Mouse (Mus musculus): ENCODE data around the gene Lhpp. TPM values are rescaled to one million over a fixed set of nuclear protein-coding genes. Genes with fewer than 3 reads are reported as not detected.

Lhpp gene
- polyA plus RNA-seq, 1 experiment from 2014 or later = 35.9 TPM

DNA sequence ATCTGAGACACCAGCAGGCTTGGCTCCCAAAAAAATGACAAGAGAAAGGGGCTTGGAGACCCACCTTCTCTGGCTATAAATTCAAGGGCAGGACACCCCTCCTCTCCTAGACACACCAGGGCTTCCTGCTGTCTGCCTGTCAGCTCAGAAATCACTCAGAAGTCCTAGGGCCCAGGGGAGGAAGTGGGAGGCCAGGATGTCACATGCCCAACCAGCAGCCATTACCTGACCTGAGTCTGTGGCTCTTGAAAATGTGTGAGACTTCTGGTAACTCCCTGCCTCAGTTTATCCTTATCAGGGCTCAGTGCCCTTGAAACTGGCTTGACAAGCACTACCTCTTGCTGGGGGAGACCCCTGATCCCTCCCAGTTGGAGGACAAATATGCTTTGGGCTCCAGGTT is 89.2 kb downstream of the Lhpp start:
- H3K27me3 ChIP-seq (ENCODE audit: control insufficient read depth, insufficient read depth, low read length) = no peaks in the 10 kb centered on the region
- no peak for ATAC-seq (ENCODE audit: low FRiP score, low TSS enrichment)

DNA sequence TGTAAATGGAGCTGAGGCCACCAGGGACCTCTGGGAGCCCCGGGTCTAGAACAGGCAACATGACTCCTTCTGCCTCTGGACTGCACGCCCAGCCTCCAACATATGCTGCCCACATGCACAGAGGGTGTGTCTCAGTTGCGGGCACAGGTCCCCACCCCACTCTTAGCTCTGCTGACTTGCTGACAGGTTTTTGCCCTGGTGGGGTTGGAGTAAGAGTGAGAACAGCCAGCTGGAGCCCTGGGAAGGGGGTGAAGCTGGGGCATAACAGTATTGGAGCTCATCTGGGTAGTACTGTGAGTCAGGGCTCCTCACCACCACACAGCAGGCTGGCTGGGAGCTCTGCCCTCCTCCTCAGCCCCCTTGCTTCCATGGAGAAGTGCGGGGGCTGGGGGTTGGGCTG is 89.7 kb downstream of the Lhpp start:
- no peaks in the 10 kb centered on the region for H3K36me3 ChIP-seq (ENCODE audit: control insufficient read depth, insufficient read depth, low read length)
- H3K27me3 ChIP-seq (ENCODE audit: control insufficient read depth, insufficient read depth, low read length) = no peaks in the 10 kb centered on the region
- no peaks in the 10 kb centered on the region for H3K9me3 ChIP-seq (ENCODE audit: control insufficient read depth, low read length)
- H3K9ac ChIP-seq (replicated peaks; ENCODE audit: low read length) = no peak overlapping the region
- no peak overlapping the region for H3K4me2 ChIP-seq (ENCODE audit: low read length)
- ATAC-seq (ENCODE audit: low FRiP score, low TSS enrichment) (no peak), DNase-seq (no peak)
- no peaks in the 10 kb centered on the region for H3K4me1 ChIP-seq (ENCODE audit: control insufficient read depth, insufficient read depth, low read length)
- WGBS = 83% methylated on average over 4 of the region's 4 CpGs
- H3K4me3 ChIP-seq (replicated peaks; ENCODE audit: low read depth, low read length) = no peak overlapping the region
- no peak overlapping the region for H3K27ac ChIP-seq (replicated peaks; ENCODE audit: low read depth, low read length)

More for the DNA sequence above, 89.2 kb downstream of the Lhpp start:
- Histone ChIP-seq H3K4me2 (ENCODE audit: low read length) (no peak overlapping the region), H3K36me3 (ENCODE audit: control insufficient read depth, insufficient read depth, low read length) (no peaks in the 10 kb centered on the region), H3K4me1 (ENCODE audit: control insufficient read depth, insufficient read depth, low read length) (no peaks in the 10 kb centered on the region), H3K27ac (replicated peaks; ENCODE audit: low read depth, low read length) (no peak overlapping the region), H3K4me3 (replicated peaks; ENCODE audit: low read depth, low read length) (no peak overlapping the region), H3K9ac (replicated peaks; ENCODE audit: low read length) (no peak overlapping the region), H3K9me3 (ENCODE audit: control insufficient read depth, low read length) (no peaks in the 10 kb centered on the region)
- DNase-seq = no peak

DNA sequence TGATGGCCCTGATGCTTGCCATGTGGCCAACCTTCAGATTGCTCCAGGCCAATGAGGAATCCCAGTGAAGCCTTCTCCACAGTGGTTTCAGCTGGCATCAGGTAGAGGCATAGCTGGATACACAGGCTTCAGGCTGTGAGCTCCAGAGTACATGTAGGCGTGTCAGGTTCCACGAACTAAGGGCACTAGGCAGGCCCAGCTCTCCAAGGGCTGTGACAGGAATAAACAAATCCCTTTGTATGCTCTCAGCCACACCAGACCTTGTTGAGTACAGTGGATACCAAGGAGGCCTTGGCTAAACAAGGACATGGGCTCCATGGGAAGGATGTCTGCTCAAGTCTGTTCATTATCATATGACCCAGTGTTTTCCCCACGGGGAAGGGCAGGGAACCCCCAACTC is 91.0 kb downstream of the Lhpp start:
- H3K36me3 ChIP-seq (ENCODE audit: control insufficient read depth, insufficient read depth, low read length) = no peaks in the 10 kb centered on the region
- H3K27me3 ChIP-seq (ENCODE audit: control insufficient read depth, insufficient read depth, low read length) = no peaks in the 10 kb centered on the region
- no peak overlapping the region for H3K4me2 ChIP-seq (ENCODE audit: low read length)
- no peak for ATAC-seq (ENCODE audit: low FRiP score, low TSS enrichment)
- 87% methylated on average over 3 of the region's 3 CpGs for WGBS
- no peak overlapping the region for H3K4me3 ChIP-seq (replicated peaks; ENCODE audit: low read depth, low read length)
- H3K4me1 ChIP-seq (ENCODE audit: control insufficient read depth, insufficient read depth, low read length) = no peaks in the 10 kb centered on the region
- H3K9ac ChIP-seq (replicated peaks; ENCODE audit: low read length) = no peak overlapping the region
- DNase-seq = no peak
- no peak overlapping the region for H3K27ac ChIP-seq (replicated peaks; ENCODE audit: low read depth, low read length)
- no peaks in the 10 kb centered on the region for H3K9me3 ChIP-seq (ENCODE audit: control insufficient read depth, low read length)

DNA sequence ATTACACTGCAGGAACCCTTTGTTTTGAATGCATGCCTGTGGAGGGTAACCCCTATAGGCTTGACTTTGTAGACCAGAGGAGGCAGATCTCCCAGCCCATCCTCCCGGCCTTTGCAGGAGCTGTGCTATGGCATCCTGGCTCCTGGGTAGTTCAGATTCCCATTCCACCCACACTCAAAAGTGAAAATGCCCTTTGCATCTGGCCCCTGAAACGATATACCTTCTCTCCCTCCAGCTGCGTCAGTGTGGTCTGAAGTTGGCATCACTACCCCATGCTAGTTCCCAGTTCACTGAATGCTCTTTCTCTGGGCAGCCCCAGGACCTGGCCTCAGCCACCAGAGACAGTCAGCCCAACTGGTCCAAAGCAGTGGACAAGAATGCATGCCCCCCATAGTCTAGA is 91.6 kb downstream of the Lhpp start:
- Histone ChIP-seq H3K27me3 (ENCODE audit: control insufficient read depth, insufficient read depth, low read length) (no peaks in the 10 kb centered on the region), H3K4me2 (ENCODE audit: low read length) (no peak overlapping the region), H3K4me1 (ENCODE audit: control insufficient read depth, insufficient read depth, low read length) (no peaks in the 10 kb centered on the region), H3K9me3 (ENCODE audit: control insufficient read depth, low read length) (no peaks in the 10 kb centered on the region), H3K36me3 (ENCODE audit: control insufficient read depth, insufficient read depth, low read length) (no peaks in the 10 kb centered on the region), H3K9ac (replicated peaks; ENCODE audit: low read length) (no peak overlapping the region), H3K27ac (replicated peaks; ENCODE audit: low read depth, low read length) (no peak overlapping the region), H3K4me3 (replicated peaks; ENCODE audit: low read depth, low read length) (no peak overlapping the region)
- 85% methylated on average over 3 of the region's 3 CpGs for WGBS
- no peak for ATAC-seq (ENCODE audit: low FRiP score, low TSS enrichment)
- no peak for DNase-seq

- Histone ChIP-seq H3K27me3 (ENCODE audit: control insufficient read depth, insufficient read depth, low read length) (no peaks in the 10 kb centered on the region), H3K27ac (replicated peaks; ENCODE audit: low read depth, low read length) (no peak overlapping the region), H3K36me3 (ENCODE audit: control insufficient read depth, insufficient read depth, low read length) (no peaks in the 10 kb centered on the region), H3K9ac (replicated peaks; ENCODE audit: low read length) (no peak overlapping the region), H3K4me2 (ENCODE audit: low read length) (no peak overlapping the region), H3K4me1 (ENCODE audit: control insufficient read depth, insufficient read depth, low read length) (no peaks in the 10 kb centered on the region), H3K9me3 (ENCODE audit: control insufficient read depth, low read length) (no peaks in the 10 kb centered on the region), H3K4me3 (replicated peaks; ENCODE audit: low read depth, low read length) (no peak overlapping the region)
- DNase-seq (no peak), ATAC-seq (ENCODE audit: low FRiP score, low TSS enrichment) (no peak)
- WGBS = 83% methylated on average over 5 of the region's 5 CpGs
Observed at GRCm38 (mm10) chr7:132702492-132703070, 92.1 kb downstream of the Lhpp start.

- no peaks in the 10 kb centered on the region for H3K36me3 ChIP-seq (ENCODE audit: control insufficient read depth, insufficient read depth, low read length)
- H3K4me2 ChIP-seq (ENCODE audit: low read length) = no peak overlapping the region
- H3K9ac ChIP-seq (replicated peaks; ENCODE audit: low read length) = no peak overlapping the region
- no peaks in the 10 kb centered on the region for H3K4me1 ChIP-seq (ENCODE audit: control insufficient read depth, insufficient read depth, low read length)
- no peak overlapping the region for H3K27ac ChIP-seq (replicated peaks; ENCODE audit: low read depth, low read length)
- H3K4me3 ChIP-seq (replicated peaks; ENCODE audit: low read depth, low read length) = no peak overlapping the region
- ATAC-seq (ENCODE audit: low FRiP score, low TSS enrichment) (no peak), DNase-seq (no peak)
- H3K27me3 ChIP-seq (ENCODE audit: control insufficient read depth, insufficient read depth, low read length) = no peaks in the 10 kb centered on the region
- H3K9me3 ChIP-seq (ENCODE audit: control insufficient read depth, low read length) = no peaks in the 10 kb centered on the region
- WGBS = 87% methylated on average over 9 of the region's 9 CpGs
Observed at GRCm38 (mm10) chr7:132703515-132704309, 93.3 kb downstream of the Lhpp start.

GRCm38 (mm10) chr7:132704310-132704875 is 94.0 kb downstream of the Lhpp start:
- DNase-seq (no peak), ATAC-seq (ENCODE audit: low FRiP score, low TSS enrichment) (no peak)
- Histone ChIP-seq H3K4me2 (ENCODE audit: low read length) (no peak overlapping the region), H3K9ac (replicated peaks; ENCODE audit: low read length) (no peak overlapping the region), H3K4me3 (replicated peaks; ENCODE audit: low read depth, low read length) (no peak overlapping the region), H3K27ac (replicated peaks; ENCODE audit: low read depth, low read length) (no peak overlapping the region), H3K4me1 (ENCODE audit: control insufficient read depth, insufficient read depth, low read length) (no peaks in the 10 kb centered on the region), H3K36me3 (ENCODE audit: control insufficient read depth, insufficient read depth, low read length) (no peaks in the 10 kb centered on the region), H3K9me3 (ENCODE audit: control insufficient read depth, low read length) (no peaks in the 10 kb centered on the region), H3K27me3 (ENCODE audit: control insufficient read depth, insufficient read depth, low read length) (no peaks in the 10 kb centered on the region)
- 88% methylated on average over 8 of the region's 8 CpGs for WGBS

GRCm38 (mm10) chr7:132705130-132705529 is 94.7 kb downstream of the Lhpp start:
- Histone ChIP-seq H3K9ac (replicated peaks; ENCODE audit: low read length) (no peak overlapping the region), H3K4me2 (ENCODE audit: low read length) (no peak overlapping the region), H3K27ac (replicated peaks; ENCODE audit: low read depth, low read length) (no peak overlapping the region), H3K36me3 (ENCODE audit: control insufficient read depth, insufficient read depth, low read length) (no peaks in the 10 kb centered on the region), H3K27me3 (ENCODE audit: control insufficient read depth, insufficient read depth, low read length) (no peaks in the 10 kb centered on the region), H3K9me3 (ENCODE audit: control insufficient read depth, low read length) (no peaks in the 10 kb centered on the region), H3K4me1 (ENCODE audit: control insufficient read depth, insufficient read depth, low read length) (no peaks in the 10 kb centered on the region), H3K4me3 (replicated peaks; ENCODE audit: low read depth, low read length) (no peak overlapping the region)
- ATAC-seq (ENCODE audit: low FRiP score, low TSS enrichment) = no peak
- WGBS = 93% methylated on average over 7 of the region's 7 CpGs
- no peak for DNase-seq

DNA sequence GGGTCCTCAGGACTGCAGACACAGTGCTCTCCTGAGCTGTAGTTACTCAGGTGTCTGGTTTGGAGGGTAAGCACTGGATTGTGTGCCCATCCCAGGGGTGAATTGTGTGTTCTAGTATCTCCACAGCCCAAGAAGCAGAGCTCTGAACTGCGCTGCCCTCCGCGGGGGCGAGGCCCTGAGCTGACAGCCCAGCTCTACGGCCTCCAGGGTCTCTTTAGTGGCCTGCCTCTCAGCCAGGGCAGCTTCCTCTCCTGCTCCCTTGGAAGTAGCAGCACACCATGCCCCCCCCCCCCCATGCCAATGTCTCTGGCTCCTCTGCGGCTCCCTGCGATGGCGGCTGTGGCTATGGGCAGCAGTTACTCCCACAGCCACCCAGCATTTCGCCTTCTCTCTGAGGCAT is 101.1 kb downstream of the Lhpp start:
- Histone ChIP-seq H3K4me1 (ENCODE audit: control insufficient read depth, insufficient read depth, low read length) (peaks cover 5% of the 10 kb centered on the region; the same call in 1 of the 2 replicates), H3K36me3 (ENCODE audit: control insufficient read depth, insufficient read depth, low read length) (0 out of 2 replicates have a peak, but pooled peaks cover 10% of the 10 kb centered on the region), H3K27ac (replicated peaks; ENCODE audit: low read depth, low read length) (0 out of 2 replicates have a peak overlapping the region, but pooled peaks have one; percentile 13), H3K9ac (replicated peaks; ENCODE audit: low read length) (no peak overlapping the region), H3K4me3 (replicated peaks; ENCODE audit: low read depth, low read length) (no peak overlapping the region), H3K9me3 (ENCODE audit: control insufficient read depth, low read length) (no peaks in the 10 kb centered on the region), H3K27me3 (ENCODE audit: control insufficient read depth, insufficient read depth, low read length) (no peaks in the 10 kb centered on the region), H3K4me2 (ENCODE audit: low read length) (no peak overlapping the region)
- 83% methylated on average over 9 of the region's 9 CpGs for WGBS
- no peak for DNase-seq
- no peak for ATAC-seq (ENCODE audit: low FRiP score, low TSS enrichment)
